ENCODE assay signal across 12 mouse cellular contexts in the genomic region with DNA sequence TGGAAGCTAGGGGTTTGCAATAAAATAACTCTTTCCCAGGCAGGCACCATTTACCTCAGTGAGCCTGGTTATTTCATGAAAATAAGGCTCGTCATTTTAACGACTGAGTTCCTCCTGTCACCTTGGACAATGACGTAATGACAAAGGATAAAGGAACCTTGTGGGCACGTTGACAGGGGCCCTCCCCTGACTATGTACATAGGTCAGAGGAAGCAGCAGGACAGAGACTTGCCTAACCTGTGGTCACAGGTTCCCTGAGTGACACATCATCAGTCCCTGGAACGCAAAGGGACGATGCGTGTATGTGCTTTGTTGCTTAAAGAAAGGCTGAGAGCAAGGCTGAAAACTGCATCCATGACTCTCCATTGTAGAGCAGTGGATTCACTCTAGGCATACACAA. TPM values are rescaled to one million over a fixed set of nuclear protein-coding genes. Genes with fewer than 3 reads are reported as not detected.
DNase-seq lines count a peak whose midpoint lies in the region; ATAC-seq lines count a peak whose summit lies in the region.
"Had no signal": no experiment of that assay in that cellular context is flagged by ENCODE, and none has a peak within 500 bp of the region (broad histone marks: within the 10 kb centered on the region; RNA-seq: fewer than 3 reads in every experiment).

No protein-coding gene starts in this region.

- peaks cover 93% of the 10 kb centered on the region for H3K36me3 ChIP-seq in hindbrain, embryonic 10.5 days
- H3K36me3 ChIP-seq in midbrain, embryonic 10.5 days = peaks cover 98% of the 10 kb centered on the region
- H3K36me3 ChIP-seq in stomach, embryonic 16.5 days (ENCODE audit: control insufficient read depth, insufficient read depth, low read length) = no peaks in the 10 kb centered on the region

- 55% methylated on average over 7 of the region's 7 CpGs for WGBS in hindbrain, embryonic 10.5 days
- 80% methylated on average over 7 of the region's 7 CpGs for WGBS in midbrain, embryonic 10.5 days
- WGBS in stomach, embryonic 16.5 days = 63% methylated on average over 7 of the region's 7 CpGs

- no peaks in the 10 kb centered on the region for H3K9me3 ChIP-seq in hindbrain, embryonic 10.5 days
- H3K9me3 ChIP-seq in midbrain, embryonic 10.5 days (replicated peaks) = no peaks in the 10 kb centered on the region
- H3K9me3 ChIP-seq in stomach, embryonic 16.5 days (replicated peaks; ENCODE audit: control insufficient read depth, low read length) = no peaks in the 10 kb centered on the region
- H3K9me3 ChIP-seq: limb, embryonic 15.5 days had no signal

- H3K4me3 ChIP-seq in hindbrain, embryonic 10.5 days = no peak overlapping the region
- H3K4me3 ChIP-seq in midbrain, embryonic 10.5 days = no peak overlapping the region
- H3K4me3 ChIP-seq in stomach, embryonic 16.5 days (replicated peaks; ENCODE audit: low read length) = no peak overlapping the region
- H3K4me3 ChIP-seq: limb, embryonic 15.5 days had no signal

- H3K27me3 ChIP-seq in hindbrain, embryonic 10.5 days (ENCODE audit: insufficient read depth, poor library complexity, severe bottlenecking) = no peaks in the 10 kb centered on the region
- no peaks in the 10 kb centered on the region for H3K27me3 ChIP-seq in midbrain, embryonic 10.5 days (ENCODE audit: low read depth, poor library complexity, severe bottlenecking)
- no peaks in the 10 kb centered on the region for H3K27me3 ChIP-seq in stomach, embryonic 16.5 days (ENCODE audit: control insufficient read depth, insufficient read depth, low read length)
- H3K27me3 ChIP-seq: limb, embryonic 15.5 days had no signal

- DNase-seq in lung, postnatal 36 days = peak; percentile 17
- DNase-seq in lung, postnatal 14 days = no peak
- DNase-seq in hindbrain, embryonic 10.5 days (ENCODE audit: low spot score) = no peak
- no peak for DNase-seq in midbrain, embryonic 10.5 days (ENCODE audit: low spot score)
- no peak for DNase-seq in kidney, postnatal 4 days
- no peak for DNase-seq in embryo, embryonic 11 days
- no peak for DNase-seq in lung, postnatal 25 days (ENCODE audit: low spot score)
- DNase-seq: cerebellum, postnatal 14 days; gastrocnemius, postnatal 36 days had no signal

- no peak overlapping the region for H3K4me2 ChIP-seq in stomach, embryonic 16.5 days (ENCODE audit: low read depth, low read length)
- H3K4me2 ChIP-seq: limb, embryonic 15.5 days had no signal

- peaks cover 67% of the 10 kb centered on the region for H3K4me1 ChIP-seq in hindbrain, embryonic 10.5 days (replicated peaks)
- peaks cover 52% of the 10 kb centered on the region for H3K4me1 ChIP-seq in midbrain, embryonic 10.5 days
- peaks cover 31% of the 10 kb centered on the region for H3K4me1 ChIP-seq in stomach, embryonic 16.5 days (ENCODE audit: control insufficient read depth, insufficient read depth, low read length)

- H3K27ac ChIP-seq in hindbrain, embryonic 10.5 days = peak overlapping the region; percentile 69
- peak overlapping the region; percentile 52 for H3K27ac ChIP-seq in midbrain, embryonic 10.5 days (replicated peaks)
- H3K27ac ChIP-seq in stomach, embryonic 16.5 days (ENCODE audit: low read length) = no peak overlapping the region
- H3K27ac ChIP-seq: limb, embryonic 15.5 days; macrophage had no signal

- H3K9ac ChIP-seq in stomach, embryonic 16.5 days (ENCODE audit: low read length) = peak overlapping the region; percentile 22; the same call in 1 of the 2 replicates
- H3K9ac ChIP-seq: limb, embryonic 15.5 days had no signal

- ATAC-seq in stomach, embryonic 16.5 days (ENCODE audit: insufficient read depth, low FRiP score) = no peak

RNA-seq across cellular contexts. Expression of gene Map1b, which starts 13.4 kb away (rescaled TPM):
- 743 and 1,096 TPM in 2 replicates for polyA plus RNA-seq in hindbrain, embryonic 10.5 days (2016; fragmentation: Nextera tagmentation; extraction: Ambion mirVana)
- polyA plus RNA-seq in midbrain, embryonic 10.5 days (2016; fragmentation: Nextera tagmentation; extraction: Ambion mirVana) = 665 and 916 TPM in 2 replicates
- 126 and 134 TPM in 2 replicates for polyA plus RNA-seq in stomach, embryonic 16.5 days (2015; fragmentation: Nextera tagmentation; extraction: Ambion mirVana)
